Mouse (Mus musculus) common myeloid progenitor, adult 5-6 weeks (primary cell): ENCODE results near the gene Ddhd1. TPM values are rescaled to one million over a fixed set of nuclear protein-coding genes. Genes with fewer than 3 reads are reported as not detected.

Experiments used
- total RNA-seq: library from RNA; stranded (forward); fragments of 200-1000, 187-1606 nt; gene quantifications from 2 replicates; pipeline ENCODE4 v1.2.3, GENCODE M21; 2017

Ddhd1 gene
- total RNA-seq, 1 experiment from 2014 or later, result 29.4 TPM

Other genes starting within 250 kb of the Ddhd1 start
- gene Fermt2, start 128.0 kb downstream of the Ddhd1 start, total RNA-seq, result not detected in 2 replicates